Mouse (Mus musculus): ENCODE results near the gene Als2. TPM values are rescaled to one million over a fixed set of nuclear protein-coding genes. Genes with fewer than 3 reads are reported as not detected.

The Als2 gene
- polyA plus RNA-seq (2016; fragmentation: Nextera tagmentation; extraction: Ambion mirVana) = 12.2 and 14.0 TPM in 2 replicates

DNA sequence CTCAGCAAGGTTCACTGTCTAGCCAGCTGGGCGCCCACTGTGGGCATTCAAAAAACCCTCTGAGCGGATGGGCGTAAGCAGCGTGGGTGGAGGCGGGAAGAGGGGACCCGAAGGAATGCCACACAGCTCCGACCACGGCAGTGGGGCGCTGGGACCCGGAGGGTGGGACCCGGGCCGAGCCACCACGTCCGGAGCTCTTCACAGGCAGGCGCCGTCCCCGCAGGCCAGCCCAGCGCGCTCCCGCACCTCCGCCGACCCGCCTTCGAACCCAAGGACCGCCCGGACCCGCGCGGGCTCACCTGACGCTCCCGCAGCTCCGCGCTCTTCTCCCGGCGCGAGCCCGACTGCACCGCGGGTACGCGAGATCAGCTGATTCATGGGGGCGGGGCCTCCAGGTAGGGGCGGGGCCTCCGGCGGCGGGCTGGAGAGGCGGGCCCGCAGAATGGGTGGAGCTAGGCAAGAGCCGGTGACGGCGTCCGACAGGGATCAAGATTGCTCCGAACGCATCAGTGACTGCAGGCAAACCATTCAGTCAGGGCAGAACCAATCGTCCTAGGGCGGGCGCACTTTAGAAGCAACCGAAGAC, at the start of gene Als2:
TSS of gene Als2 (minus strand) at position 376 of the 586 bp plus-strand sequence.
- peak; percentile 99 for DNase-seq (ENCODE audit: low spot score)
- Histone ChIP-seq H3K36me3 (no peaks in the 10 kb centered on the region), H3K4me3 (peak within 1 kb of the TSS; percentile 95), H3K27ac (peak within 1 kb of the TSS; percentile 93), H3K27me3 (ENCODE audit: insufficient read depth, poor library complexity, severe bottlenecking) (no peaks in the 10 kb centered on the region), H3K9me3 (no peaks in the 10 kb centered on the region), H3K4me1 (peaks cover 2% of the 10 kb centered on the region; the same call in 1 of the 2 replicates)
- WGBS = under 1% methylated on average over 58 of the region's 58 CpGs

GRCm38 (mm10) chr1:59286316-59286850, 49.4 kb upstream of the Als2 start:
- Histone ChIP-seq H3K4me1 (no peaks in the 10 kb centered on the region), H3K9me3 (no peaks in the 10 kb centered on the region), H3K27ac (no peak overlapping the region), H3K4me3 (no peak overlapping the region), H3K27me3 (ENCODE audit: insufficient read depth, poor library complexity, severe bottlenecking) (no peaks in the 10 kb centered on the region), H3K36me3 (no peaks in the 10 kb centered on the region)
- WGBS = 75% methylated on average over 13 of the region's 13 CpGs
- no peak for DNase-seq (ENCODE audit: low spot score)

DNA sequence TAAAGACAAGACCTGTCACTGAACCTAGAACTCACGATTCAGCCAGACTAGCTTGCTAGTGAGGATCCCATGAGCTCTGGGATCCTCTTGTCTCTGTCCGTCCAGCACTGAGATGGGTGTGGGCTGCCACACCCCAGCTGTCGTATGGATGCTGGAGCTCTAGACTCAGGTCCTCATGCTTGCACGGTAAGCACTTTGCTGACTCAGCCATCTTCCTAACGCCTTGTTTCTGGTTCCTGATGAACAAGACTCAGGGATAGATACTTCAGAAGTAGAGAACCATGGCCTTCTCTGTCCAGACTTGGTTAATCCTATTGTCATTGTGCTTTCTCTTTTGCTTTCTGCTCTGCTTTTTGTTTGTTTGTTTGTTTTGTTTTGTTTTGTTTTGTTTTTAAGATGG, 48.8 kb upstream of the Als2 start:
- Histone ChIP-seq H3K27ac (no peak overlapping the region), H3K4me3 (no peak overlapping the region), H3K4me1 (no peaks in the 10 kb centered on the region), H3K36me3 (no peaks in the 10 kb centered on the region), H3K27me3 (ENCODE audit: insufficient read depth, poor library complexity, severe bottlenecking) (no peaks in the 10 kb centered on the region), H3K9me3 (no peaks in the 10 kb centered on the region)
- no peak for DNase-seq (ENCODE audit: low spot score)
- WGBS = 81% methylated on average over 5 of the region's 5 CpGs

- 73% methylated on average over 3 of the region's 3 CpGs for WGBS
- no peak for DNase-seq (ENCODE audit: low spot score)
These were observed 35.2 kb upstream of the Als2 start for GRCm38 (mm10) chr1:59272189-59272588.

GRCm38 (mm10) chr1:59269951-59270689, 33.1 kb upstream of the Als2 start:
- 47% methylated on average over 20 of the region's 20 CpGs for WGBS
- H3K9me3 ChIP-seq = no peaks in the 10 kb centered on the region
- no peak overlapping the region for H3K4me3 ChIP-seq
- H3K36me3 ChIP-seq = no peaks in the 10 kb centered on the region
- H3K27ac ChIP-seq = peak overlapping the region; percentile 24; the same call in 1 of the 2 replicates
- H3K4me1 ChIP-seq = peaks cover 10% of the 10 kb centered on the region; the same call in 1 of the 2 replicates
- H3K27me3 ChIP-seq (ENCODE audit: insufficient read depth, poor library complexity, severe bottlenecking) = no peaks in the 10 kb centered on the region
- no peak for DNase-seq (ENCODE audit: low spot score)

More at GRCm38 (mm10) chr1:59272189-59272588, 35.2 kb upstream of the Als2 start:
- Histone ChIP-seq H3K9me3 (no peaks in the 10 kb centered on the region), H3K27me3 (ENCODE audit: insufficient read depth, poor library complexity, severe bottlenecking) (no peaks in the 10 kb centered on the region), H3K27ac (no peak overlapping the region), H3K4me1 (peaks cover 10% of the 10 kb centered on the region; the same call in 1 of the 2 replicates), H3K36me3 (no peaks in the 10 kb centered on the region), H3K4me3 (no peak overlapping the region)

DNA sequence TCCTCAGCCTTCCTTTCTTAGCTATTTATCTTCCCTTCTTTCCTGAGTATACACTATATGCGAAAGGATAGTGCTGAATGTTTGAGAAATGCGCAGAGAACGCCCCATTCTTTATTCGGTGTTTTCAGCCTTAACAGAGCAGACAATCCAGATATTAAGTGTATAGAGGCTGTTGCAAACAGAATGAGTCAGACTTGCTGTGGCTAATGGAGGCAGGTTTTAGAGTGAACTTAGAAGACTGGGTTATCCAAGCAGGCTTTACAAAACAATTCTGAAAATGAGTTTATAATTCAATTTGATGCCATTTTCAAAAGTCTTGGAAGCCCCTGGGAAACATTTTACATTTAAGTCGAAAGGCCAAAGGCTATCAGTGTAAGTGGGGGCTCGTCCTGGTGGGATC, 32.4 kb upstream of the Als2 start:
- WGBS = 75% methylated on average over 6 of the region's 6 CpGs
- no peak overlapping the region for H3K4me3 ChIP-seq
- peaks cover 10% of the 10 kb centered on the region; the same call in 1 of the 2 replicates for H3K4me1 ChIP-seq
- no peak for DNase-seq (ENCODE audit: low spot score)
- H3K36me3 ChIP-seq = no peaks in the 10 kb centered on the region
- no peak overlapping the region for H3K27ac ChIP-seq
- H3K27me3 ChIP-seq (ENCODE audit: insufficient read depth, poor library complexity, severe bottlenecking) = no peaks in the 10 kb centered on the region
- no peaks in the 10 kb centered on the region for H3K9me3 ChIP-seq

DNA sequence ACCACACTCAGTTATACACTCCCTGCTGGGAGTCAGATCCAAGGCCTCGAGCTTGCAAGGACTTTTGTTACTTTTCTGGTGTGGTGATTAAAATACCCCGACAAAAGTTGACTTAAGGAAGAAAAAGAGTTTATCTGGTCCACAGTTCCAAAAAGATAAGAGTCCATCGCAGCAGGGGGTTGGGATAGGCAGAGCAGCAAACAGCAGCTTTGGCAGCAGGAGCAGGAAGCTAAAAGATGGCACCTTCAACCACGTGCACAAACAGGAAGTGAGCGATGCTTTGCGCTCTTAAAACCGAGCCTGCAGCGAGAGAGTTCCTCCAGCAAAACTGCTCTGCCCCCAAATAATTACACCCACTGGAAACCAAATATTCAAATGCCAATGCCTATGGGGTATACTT, 31.9 kb upstream of the Als2 start:
- peaks cover 10% of the 10 kb centered on the region; the same call in 1 of the 2 replicates for H3K4me1 ChIP-seq
- no peaks in the 10 kb centered on the region for H3K9me3 ChIP-seq
- no peak overlapping the region for H3K4me3 ChIP-seq
- no peak for DNase-seq (ENCODE audit: low spot score)
- 35% methylated on average over 8 of the region's 8 CpGs for WGBS
- no peak overlapping the region for H3K27ac ChIP-seq
- no peaks in the 10 kb centered on the region for H3K36me3 ChIP-seq
- H3K27me3 ChIP-seq (ENCODE audit: insufficient read depth, poor library complexity, severe bottlenecking) = no peaks in the 10 kb centered on the region

DNA sequence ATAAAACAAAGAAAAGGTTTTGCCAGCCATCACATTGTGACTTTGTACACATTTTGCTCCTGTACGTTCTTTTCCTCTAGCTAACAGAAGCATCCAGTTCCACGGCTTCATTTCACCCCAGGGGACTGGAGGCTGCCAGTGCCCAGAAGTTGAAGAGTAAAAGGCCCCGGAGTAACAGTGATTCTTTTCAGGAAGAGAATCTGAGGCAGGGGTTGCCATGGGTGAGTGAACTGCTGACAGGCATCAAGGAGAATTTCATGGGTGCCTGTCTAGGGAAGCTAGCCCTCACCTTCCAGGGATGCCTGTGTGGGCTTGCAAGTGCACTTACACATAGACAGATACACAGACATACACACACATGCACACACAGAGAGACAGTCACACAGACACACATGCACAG, 20.7 kb upstream of the Als2 start:
- DNase-seq (ENCODE audit: low spot score) = peak; percentile 46
- H3K9me3 ChIP-seq = no peaks in the 10 kb centered on the region
- WGBS = 50% methylated on average over 3 of the region's 3 CpGs
- H3K4me1 ChIP-seq = peaks cover 9% of the 10 kb centered on the region; the same call in 1 of the 2 replicates
- peaks cover 6% of the 10 kb centered on the region; the same call in 1 of the 2 replicates for H3K27me3 ChIP-seq (ENCODE audit: insufficient read depth, poor library complexity, severe bottlenecking)
- no peak overlapping the region for H3K27ac ChIP-seq
- H3K36me3 ChIP-seq = no peaks in the 10 kb centered on the region
- H3K4me3 ChIP-seq = no peak overlapping the region

DNA sequence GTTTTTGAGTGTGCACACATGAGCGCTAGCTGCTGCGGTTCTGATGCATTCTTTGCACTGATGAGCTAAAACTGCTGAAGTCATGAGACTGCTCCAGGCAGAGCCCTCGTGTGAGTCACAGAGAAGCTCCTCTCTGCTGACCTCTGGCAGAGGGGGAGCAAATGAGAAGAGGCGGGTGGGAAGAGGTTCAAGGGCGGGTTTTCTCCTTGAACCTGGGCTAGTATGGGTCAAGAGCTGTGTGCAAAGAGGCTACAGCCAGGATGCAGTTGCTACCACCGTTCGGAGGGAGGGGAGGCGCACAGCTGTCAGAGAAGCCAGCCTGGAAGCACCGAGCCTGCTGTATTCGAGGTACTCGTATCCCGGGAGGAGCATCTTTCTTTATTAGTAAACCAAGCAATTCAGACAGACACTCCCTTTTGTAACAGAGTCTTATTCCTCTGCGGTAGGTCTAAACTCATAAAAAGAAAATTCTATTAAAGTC, 19.8 kb upstream of the Als2 start, which contains the start of gene Cdk15:
TSS of gene Cdk15 (plus strand) at position 156 of the 481 bp plus-strand sequence.
- peak within 1 kb of the TSS; percentile 33; the same call in 1 of the 2 replicates for H3K4me3 ChIP-seq
- peaks cover 9% of the 10 kb centered on the region; the same call in 1 of the 2 replicates for H3K4me1 ChIP-seq
- WGBS = 19% methylated on average over 13 of the region's 13 CpGs
- DNase-seq (ENCODE audit: low spot score) = no peak
- peaks cover 6% of the 10 kb centered on the region; the same call in 1 of the 2 replicates for H3K27me3 ChIP-seq (ENCODE audit: insufficient read depth, poor library complexity, severe bottlenecking)
- H3K36me3 ChIP-seq = no peaks in the 10 kb centered on the region
- no peaks in the 10 kb centered on the region for H3K9me3 ChIP-seq
- no peak within 1 kb of the TSS for H3K27ac ChIP-seq

- H3K36me3 ChIP-seq = no peaks in the 10 kb centered on the region
- H3K9me3 ChIP-seq = no peaks in the 10 kb centered on the region
- peaks cover 6% of the 10 kb centered on the region; the same call in 1 of the 2 replicates for H3K27me3 ChIP-seq (ENCODE audit: insufficient read depth, poor library complexity, severe bottlenecking)
- no peak overlapping the region for H3K27ac ChIP-seq
- 4% methylated on average over 18 of the region's 18 CpGs for WGBS
- H3K4me1 ChIP-seq = peaks cover 9% of the 10 kb centered on the region; the same call in 1 of the 2 replicates
- peak overlapping the region; percentile 49 for H3K4me3 ChIP-seq
- DNase-seq (ENCODE audit: low spot score) = peak; percentile 74
These were observed 16.4 kb upstream of the Als2 start for GRCm38 (mm10) chr1:59253301-59253909.

- H3K9me3 ChIP-seq = no peaks in the 10 kb centered on the region
- H3K4me3 ChIP-seq = peak overlapping the region; percentile 49; the same call in 1 of the 2 replicates
- 10% methylated on average over 5 of the region's 7 CpGs for WGBS
- H3K27me3 ChIP-seq (ENCODE audit: insufficient read depth, poor library complexity, severe bottlenecking) = peaks cover 6% of the 10 kb centered on the region; the same call in 1 of the 2 replicates
- H3K36me3 ChIP-seq = no peaks in the 10 kb centered on the region
- no peak overlapping the region for H3K27ac ChIP-seq
- peak; percentile 67 for DNase-seq (ENCODE audit: low spot score)
- H3K4me1 ChIP-seq = peaks cover 9% of the 10 kb centered on the region; the same call in 1 of the 2 replicates
These were observed 15.7 kb upstream of the Als2 start for GRCm38 (mm10) chr1:59252762-59253161.

DNA sequence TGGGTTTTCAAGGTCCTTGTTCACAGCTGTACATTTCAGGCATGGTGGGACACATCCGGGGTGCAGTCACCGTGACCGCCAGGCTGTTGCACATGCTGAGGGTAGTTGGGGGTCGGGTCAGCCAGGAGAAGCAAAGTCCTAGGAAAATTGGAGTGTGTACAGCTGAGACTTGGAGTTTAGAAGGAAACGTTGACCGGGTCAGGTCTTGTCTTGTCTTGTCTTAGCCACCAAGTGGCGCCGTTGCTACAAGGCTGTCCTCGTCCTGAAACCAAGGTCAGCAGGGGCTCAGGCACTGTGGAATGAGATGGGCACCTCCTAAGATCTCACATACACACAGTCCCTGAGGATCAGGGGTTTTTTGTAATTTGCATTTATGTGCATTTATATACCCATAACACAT, 10.6 kb upstream of the Als2 start:
- Histone ChIP-seq H3K27me3 (ENCODE audit: insufficient read depth, poor library complexity, severe bottlenecking) (no peaks in the 10 kb centered on the region), H3K4me1 (no peaks in the 10 kb centered on the region), H3K36me3 (no peaks in the 10 kb centered on the region), H3K4me3 (no peak overlapping the region), H3K27ac (no peak overlapping the region), H3K9me3 (no peaks in the 10 kb centered on the region)
- 4% methylated on average over 9 of the region's 9 CpGs for WGBS
- peak; percentile 77 for DNase-seq (ENCODE audit: low spot score)

All from heart, embryonic 10.5 days (tissue).